Mouse (Mus musculus): Measurements from ENCODE around the gene Rhox7b. TPM values are rescaled to one million over a fixed set of nuclear protein-coding genes. Genes with fewer than 3 reads are reported as not detected.
"Not testable (repeated sequence)": the region's sequence is repeated elsewhere in the genome, so short reads cannot be mapped to it uniquely, and the experiment has no call there.

Gene Rhox7b
- polyA plus RNA-seq (2017; shearing (Covaris generic)), result not detected

- not testable (repeated sequence) for ATAC-seq
Measured at GRCm38 (mm10) chrX:37897132-37897531, at the start of gene Rhox7b. Rhox7b (minus strand) TSS chrX:37897232.

- no peak for ATAC-seq
Measured at GRCm38 (mm10) chrX:37916311-37916710, 19.3 kb upstream of the Rhox7b start.

GRCm38 (mm10) chrX:37908581-37908980 lies 11.5 kb upstream of the Rhox7b start:
- ATAC-seq, result no peak

GRCm38 (mm10) chrX:37903727-37904126 lies 6.7 kb upstream of the Rhox7b start:
- no peak for ATAC-seq

GRCm38 (mm10) chrX:37901670-37902069 lies 4.6 kb upstream of the Rhox7b start, which contains the start of gene Rhox9:
Rhox9 (minus strand) TSS chrX:37901770.
- not testable (repeated sequence) for ATAC-seq

- ATAC-seq, result no peak
Measured at GRCm38 (mm10) chrX:37878844-37879243, 18.2 kb downstream of the Rhox7b start, which contains the start of gene Rhox8. Rhox8 (minus strand) TSS chrX:37878944.

GRCm38 (mm10) chrX:37871641-37872040 lies 25.4 kb downstream of the Rhox7b start:
- no peak for ATAC-seq

Other genes starting within 250 kb of the Rhox7b start
- gene Rhox4g, start 245.9 kb downstream of the Rhox7b start, polyA plus RNA-seq (2017; shearing (Covaris generic)), result not detected
- not detected for gene Rhox3h, start 228.5 kb downstream of the Rhox7b start, polyA plus RNA-seq (2017; shearing (Covaris generic))
- not detected for gene Rhox2h, start 224.0 kb downstream of the Rhox7b start, polyA plus RNA-seq (2017; shearing (Covaris generic))
- gene Rhox5, start 92.4 kb downstream of the Rhox7b start, polyA plus RNA-seq (2017; shearing (Covaris generic)), result not detected
- gene Rhox6, start 70.3 kb downstream of the Rhox7b start, polyA plus RNA-seq (2017; shearing (Covaris generic)), result not detected
- not detected for gene Rhox7a, start 65.5 kb downstream of the Rhox7b start, polyA plus RNA-seq (2017; shearing (Covaris generic))
- gene Rhox8, start 18.3 kb downstream of the Rhox7b start, polyA plus RNA-seq (2017; shearing (Covaris generic)), result under 1 TPM in 1 of 2 experiments, not detected in 1; 0.36 TPM
- gene Rhox9, start 4.5 kb upstream of the Rhox7b start, polyA plus RNA-seq (2017; shearing (Covaris generic)), result not detected
- not detected for gene Btg1-ps1, start 121.6 kb upstream of the Rhox7b start, polyA plus RNA-seq (2017; shearing (Covaris generic))
- gene Btg1-ps2, start 145.9 kb upstream of the Rhox7b start, polyA plus RNA-seq (2017; shearing (Covaris generic)), result not detected
- not detected for gene Rhox10, start 169.2 kb upstream of the Rhox7b start, polyA plus RNA-seq (2017; shearing (Covaris generic))
- gene Rhox11, start 187.9 kb upstream of the Rhox7b start, polyA plus RNA-seq (2017; shearing (Covaris generic)), result not detected
- gene Rhox12, start 213.7 kb upstream of the Rhox7b start, polyA plus RNA-seq (2017; shearing (Covaris generic)), result not detected
- gene Rhox13, start 224.0 kb upstream of the Rhox7b start, polyA plus RNA-seq (2017; shearing (Covaris generic)), result not detected